Mouse (Mus musculus) megakaryocyte-erythroid progenitor cell, adult 5-6 weeks (primary cell): ENCODE measurements around the gene Bpnt1. TPM values are rescaled to one million over a fixed set of nuclear protein-coding genes. Genes with fewer than 3 reads are reported as not detected.

ENCODE experiments used
- ATAC-seq: replicated peaks from 2 replicates; pipeline ENCODE4 v1.8.0; 2016; ENCODE audit warnings: mild to moderate bottlenecking, inconsistent platforms; ENCODE audit not compliant: severe bottlenecking, poor library complexity, low FRiP score, low TSS enrichment
- total RNA-seq, 2 experiments: library from RNA; stranded (forward) in 1 of 2; stranded (reverse) in 1 of 2; fragments of 200-1000, 215-1000 nt in 1 of 2; fragments of >200 nt in 1 of 2; fragmentation: Nextera tagmentation in 1 of 2; gene quantifications; 2 replicates each; pipeline ENCODE4 v1.2.3; 2014 to 2017

Bpnt1 gene
- total RNA-seq, 2 experiments from 2014 or later: 8.0 to 14.2 TPM

DNA sequence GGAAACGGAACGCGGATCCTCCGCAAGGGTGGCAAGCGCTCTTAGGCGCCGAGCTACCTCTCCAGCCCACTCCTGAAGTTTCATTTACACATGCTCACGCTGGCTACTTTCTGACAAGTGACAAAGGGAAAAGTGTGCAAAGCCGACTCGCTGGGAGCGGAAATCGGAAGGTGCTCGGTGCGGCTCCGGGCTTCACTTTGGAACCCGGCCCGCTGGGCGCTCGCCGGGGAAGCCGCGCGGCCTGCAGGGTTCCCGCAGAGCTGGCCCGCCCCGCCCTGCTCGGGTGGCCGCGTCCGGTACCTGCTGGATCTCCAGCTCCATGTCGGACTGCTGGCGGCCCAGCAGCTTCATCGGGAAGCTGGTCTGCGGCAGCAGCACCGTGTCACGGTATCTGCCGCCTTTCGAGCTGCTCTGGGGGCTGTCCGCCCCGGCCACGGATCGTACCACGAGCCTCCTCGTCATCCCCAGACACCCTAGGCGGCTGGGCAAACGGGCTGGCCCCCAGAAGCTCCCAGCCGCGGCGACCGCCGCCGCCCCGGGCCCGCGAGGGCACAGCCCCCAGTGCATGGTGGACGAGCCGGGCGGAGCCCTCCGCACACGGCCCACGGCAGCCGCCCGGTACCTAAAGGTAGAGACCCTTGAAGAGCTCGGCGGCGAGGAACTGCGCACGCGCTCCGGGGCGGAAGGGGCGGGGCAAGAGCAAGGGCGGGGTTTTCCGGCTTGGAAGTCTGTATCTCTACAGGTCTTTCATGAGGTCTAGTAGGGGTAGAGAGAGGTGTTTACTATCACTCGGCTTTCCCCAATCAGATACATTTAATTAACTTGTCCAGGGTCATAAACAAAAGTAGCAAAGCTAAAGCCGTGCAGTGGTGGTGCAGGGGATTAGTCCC lies 3.0 kb upstream of the Bpnt1 start, which contains the start of gene Iars2:
TSS of gene Iars2 (minus strand) at position 676 of the 890 bp plus-strand sequence.
- ATAC-seq: peak; percentile 74

DNA sequence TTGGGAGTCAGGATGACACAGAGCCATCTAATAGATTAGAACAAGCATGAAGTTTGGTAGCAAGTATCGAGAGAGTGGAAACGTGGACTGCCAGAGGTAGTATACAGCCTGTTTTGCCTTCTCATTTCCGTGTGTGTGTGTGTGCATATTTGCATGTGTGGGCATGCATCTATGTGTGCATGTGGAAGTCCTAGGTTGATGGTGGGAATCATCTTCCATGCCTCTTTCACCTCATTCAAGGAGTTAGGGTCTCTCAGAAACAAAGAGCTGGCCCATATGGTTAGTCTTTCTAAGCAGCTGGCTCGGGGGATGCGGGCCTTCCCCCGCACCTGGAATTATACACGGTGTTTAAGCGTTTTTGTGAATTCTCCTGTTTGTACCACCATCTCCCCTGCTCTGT lies 2.1 kb upstream of the Bpnt1 start:
- no peak for ATAC-seq

DNA sequence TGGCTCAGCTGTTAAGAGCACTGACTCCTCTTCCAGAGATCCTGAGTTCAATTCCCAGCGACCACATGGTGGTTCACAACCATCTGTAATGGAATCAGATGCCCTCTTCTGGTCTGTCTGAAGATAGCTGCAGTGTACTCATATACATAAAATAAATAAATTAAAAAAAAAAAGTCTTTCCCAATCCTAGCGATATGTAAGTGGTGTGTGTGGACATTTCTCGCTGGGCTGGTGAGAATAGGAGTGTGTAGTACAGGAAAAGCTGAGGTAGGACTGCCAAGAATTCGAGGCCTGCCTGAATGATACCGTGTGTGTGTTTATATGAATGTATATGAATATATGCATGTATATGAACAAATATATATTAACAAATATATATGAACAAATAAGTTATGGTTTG lies 585 bp upstream of the Bpnt1 start:
- no peak for ATAC-seq

DNA sequence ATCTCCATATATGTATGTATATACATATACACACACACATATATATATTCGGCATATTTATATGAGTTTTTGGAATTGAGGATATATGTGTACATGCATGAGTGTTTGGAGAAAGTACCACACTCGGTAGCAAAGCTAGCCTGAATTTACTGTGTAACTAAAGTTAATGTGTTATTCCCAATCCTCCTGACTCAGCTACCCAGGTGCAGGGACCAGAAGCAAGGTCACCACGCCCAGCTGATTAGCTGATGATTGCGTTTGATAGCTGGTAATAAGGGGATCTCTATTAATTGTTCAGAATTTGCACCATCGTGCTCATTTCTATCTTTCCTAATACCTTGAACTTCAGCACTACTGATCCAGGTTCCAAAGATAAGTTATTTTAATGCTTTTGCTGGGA lies 1.7 kb downstream of the Bpnt1 start:
- ATAC-seq: no peak

DNA sequence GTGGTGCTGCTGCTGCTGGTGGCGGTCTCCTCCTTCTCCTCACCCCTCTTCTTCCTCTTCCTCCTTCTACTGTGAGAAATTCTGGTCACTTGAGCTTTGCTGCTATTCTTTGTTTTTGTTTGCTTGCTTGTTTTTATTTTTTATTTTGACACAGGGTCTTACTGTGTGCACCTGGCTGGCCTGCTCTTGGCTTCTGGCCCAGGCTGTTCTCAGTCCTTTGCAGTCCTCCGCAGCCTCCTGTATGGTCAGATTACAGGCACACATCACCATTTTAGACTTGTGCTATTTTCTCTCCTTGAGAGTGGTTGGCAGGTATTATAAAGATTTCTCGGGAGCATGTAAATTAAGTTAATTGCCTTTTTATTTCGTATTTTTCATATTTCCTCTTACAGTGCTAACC lies 2.2 kb downstream of the Bpnt1 start:
- no peak for ATAC-seq

DNA sequence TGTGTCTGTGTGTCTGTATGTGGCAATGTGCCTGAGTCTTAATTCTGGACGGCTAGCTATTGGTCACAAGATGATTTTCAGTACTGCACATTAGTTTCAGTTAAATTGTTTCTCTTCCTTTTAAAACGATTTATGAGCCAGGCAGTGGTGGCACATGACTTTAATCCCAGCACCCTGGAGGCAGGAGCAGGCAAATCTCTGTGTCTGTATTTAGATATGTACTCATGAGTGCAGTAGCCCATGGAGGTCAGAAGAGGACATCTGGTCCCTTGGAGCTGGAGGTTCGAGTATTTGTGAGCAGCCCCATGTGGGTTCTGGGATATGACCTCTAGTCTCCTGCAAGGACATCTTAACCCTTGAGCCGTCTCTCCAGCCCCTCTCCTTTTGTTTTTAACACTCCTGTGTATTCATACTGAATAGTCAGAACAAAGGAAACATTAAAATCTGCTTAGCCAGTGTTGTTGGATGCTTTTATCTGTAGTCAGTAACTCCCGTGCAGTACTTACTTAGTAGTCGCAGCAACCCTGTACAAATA lies 3.3 kb downstream of the Bpnt1 start:
- ATAC-seq: no peak

DNA sequence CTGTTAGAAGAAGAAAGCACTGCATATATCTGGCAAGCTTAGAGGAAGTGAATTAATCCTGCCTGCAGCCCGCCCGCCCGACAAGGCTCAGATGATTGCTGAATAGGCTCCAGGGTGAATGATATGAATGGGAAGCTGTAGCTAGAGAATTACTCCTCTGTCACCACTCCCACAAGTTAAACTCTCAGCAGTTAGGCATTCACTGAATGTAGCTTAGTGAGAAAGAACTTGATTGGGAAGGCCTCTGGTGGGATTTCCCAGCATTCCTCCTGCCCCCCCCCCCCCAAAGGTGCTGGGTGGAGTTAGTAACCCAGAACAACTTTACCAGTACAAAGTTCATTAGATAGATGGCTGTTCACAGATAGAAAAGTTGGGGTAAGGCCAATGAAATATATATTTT lies 4.6 kb downstream of the Bpnt1 start:
- no peak for ATAC-seq

DNA sequence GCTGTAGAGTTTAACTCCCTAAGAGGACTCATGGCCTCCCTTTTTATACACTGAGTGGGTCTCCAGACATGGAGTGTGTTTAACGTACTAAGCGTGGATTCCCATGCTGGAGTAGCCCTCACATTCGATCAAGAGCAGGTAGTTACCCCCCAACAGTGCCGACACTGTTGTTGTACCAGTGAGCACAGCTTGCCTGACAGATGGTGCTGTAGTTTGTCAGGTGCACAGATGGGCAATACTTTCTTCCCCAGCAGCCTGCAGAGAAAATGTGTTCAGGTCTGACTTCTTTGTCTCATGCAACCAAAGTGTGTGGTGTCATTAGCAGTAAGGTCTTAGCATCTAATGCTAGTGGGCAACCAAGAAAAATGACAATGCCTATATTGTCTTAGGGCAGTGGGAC lies 10.5 kb downstream of the Bpnt1 start:
- ATAC-seq: no peak

DNA sequence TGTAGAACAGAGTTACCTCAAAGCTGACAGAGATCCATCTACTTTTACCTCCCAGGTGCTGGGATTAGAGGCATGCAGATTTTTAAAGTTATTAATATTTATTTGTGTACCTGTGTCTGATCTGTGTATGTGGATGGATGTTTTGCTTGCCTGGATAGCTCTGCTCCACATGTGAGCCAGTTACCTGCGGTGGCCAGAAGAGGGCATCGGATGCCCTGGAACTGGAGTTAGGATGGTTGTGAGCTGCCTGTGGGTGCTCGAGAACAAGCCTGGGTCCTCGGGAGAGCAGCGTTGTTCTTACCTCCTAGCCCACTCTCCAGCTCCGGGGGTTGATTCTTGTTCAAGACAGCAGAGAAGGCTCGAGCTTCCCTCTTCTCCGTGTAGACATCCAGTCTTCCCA lies 11.5 kb downstream of the Bpnt1 start:
- ATAC-seq: peak; percentile 66

DNA sequence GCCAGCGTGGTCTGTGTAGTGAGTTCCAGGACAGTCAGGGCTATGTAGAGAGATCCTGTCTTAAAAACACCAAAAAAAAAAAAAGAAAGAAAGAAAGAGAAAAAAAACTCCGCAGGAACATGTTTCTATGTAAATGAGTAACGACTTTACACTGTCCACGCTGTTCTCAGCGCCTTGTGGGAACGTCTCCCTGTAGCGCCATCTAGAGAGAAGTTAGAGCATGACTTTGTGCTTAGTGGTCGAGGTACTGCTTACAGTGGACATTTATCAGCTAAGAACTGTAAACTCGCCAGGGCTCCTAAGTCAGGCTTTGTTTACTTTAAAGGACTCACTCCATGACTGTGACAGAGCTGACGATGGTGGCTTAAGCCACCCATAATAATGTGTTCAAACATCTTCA lies 14.2 kb downstream of the Bpnt1 start:
- peak; percentile 59 for ATAC-seq

DNA sequence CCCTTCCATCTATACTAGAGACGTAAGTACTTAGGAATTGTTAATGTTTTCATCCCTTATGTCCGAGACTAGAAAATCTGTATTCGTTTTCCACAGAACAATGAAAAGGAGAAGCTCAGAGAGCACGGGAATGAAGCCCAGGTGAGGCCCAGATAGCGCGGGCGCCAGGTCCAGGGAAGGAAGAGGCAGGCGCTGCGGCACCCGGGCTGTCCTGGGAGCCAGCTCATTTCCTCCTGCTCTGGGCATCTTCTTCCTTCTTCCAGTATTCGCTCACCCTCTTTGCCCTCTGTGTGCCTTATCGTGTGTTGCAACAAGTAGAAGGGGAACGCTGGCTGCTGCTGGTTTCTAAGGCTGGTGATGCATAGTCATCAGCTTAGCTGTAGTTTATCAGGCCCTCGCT lies 17.8 kb downstream of the Bpnt1 start:
- ATAC-seq: no peak

DNA sequence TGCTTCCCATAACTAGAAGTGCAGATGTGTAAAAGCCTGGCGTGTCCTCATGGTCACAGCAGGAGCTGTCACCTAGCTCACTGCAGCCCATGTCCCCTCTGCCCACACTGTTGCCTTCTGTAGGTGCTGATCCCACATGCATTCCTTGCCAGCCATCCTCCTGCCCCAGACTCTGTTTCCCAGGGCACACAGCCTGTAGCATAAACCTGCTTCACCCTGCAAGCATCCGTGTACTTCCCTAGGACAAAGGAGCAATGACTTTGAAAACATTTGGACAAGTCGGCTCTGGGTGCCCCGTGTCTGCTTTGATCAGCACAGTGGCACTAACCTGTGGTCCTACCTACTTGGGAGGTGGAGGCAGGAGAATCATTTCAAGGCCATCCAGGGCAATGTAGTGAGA lies 18.7 kb downstream of the Bpnt1 start:
- ATAC-seq: no peak

DNA sequence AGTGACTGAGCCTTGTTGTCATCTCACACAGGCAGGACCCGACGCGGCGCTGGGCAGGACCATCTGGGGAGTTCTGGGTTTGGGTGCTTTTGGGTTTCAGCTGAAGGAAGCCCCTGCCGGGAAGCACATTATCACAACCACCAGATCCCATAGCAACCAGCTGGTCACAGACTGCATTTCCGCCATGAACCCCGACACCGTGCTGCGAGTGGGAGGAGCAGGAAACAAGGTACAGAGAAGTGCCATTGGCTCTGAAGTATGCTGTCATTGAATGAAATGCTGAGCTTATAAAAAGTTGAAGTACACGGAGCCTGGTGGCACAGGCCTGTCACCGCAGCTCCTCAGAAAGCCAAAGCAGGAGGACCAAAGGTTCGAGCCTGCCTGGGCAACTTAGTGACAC lies 20.2 kb downstream of the Bpnt1 start:
- peak; percentile 89 for ATAC-seq

DNA sequence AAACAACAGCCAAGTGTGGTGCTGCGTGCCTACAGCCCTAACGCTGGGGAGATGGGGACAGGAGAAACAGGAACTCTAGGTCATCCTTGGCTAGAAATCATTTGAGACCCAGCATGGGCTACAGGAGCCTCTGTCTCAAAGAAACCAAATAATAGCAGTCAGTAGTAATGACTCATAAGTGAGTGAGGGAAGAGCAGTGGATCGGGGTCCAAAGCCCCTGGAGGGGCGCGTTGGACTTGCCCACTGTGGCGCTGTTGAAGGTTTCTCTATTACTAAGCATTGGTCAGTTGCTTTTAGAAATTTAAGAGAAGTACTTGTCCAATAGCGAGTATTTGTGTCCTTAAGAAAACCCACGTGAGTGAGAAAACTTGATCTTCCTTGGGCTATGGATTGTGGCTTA lies 21.4 kb downstream of the Bpnt1 start:
- ATAC-seq: no peak

DNA sequence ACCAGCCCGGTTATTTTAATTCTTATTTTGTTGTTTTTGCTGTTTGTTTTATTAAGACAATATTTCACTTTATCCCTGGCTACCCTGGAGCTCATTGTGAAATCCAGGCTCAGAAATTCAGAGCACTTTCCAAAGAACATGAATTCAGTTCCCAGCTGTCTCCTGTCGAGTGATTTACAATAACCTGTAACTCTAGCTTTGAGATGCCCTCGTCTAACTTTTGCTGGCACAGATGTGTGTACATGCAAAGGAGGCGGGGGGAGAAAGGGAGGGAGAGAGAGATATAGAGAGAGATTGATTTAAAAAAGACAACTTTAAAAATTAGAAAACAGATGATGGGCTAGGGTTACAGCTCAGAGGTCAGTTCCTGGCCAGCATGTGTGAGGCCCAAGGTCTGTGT lies 22.8 kb downstream of the Bpnt1 start:
- ATAC-seq: no peak

DNA sequence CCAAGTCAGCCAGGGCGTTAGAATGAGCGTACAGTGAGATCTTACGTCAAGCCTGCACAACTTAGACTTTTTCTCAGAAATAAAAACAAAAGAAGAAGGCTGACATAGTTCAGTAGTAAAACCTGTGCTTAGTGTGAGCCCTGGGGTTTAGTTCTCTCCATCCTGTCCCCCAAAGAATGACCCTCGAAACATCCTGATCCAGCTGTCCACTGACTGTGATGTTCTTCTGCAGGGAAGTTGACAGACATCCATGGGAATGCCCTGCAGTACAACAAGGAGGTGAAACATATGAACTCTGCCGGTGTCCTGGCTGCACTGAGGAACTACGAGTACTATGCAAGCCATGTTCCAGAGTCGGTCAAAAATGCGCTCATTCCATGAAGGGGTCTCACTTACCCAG lies 24.3 kb downstream of the Bpnt1 start:
- no peak for ATAC-seq

DNA sequence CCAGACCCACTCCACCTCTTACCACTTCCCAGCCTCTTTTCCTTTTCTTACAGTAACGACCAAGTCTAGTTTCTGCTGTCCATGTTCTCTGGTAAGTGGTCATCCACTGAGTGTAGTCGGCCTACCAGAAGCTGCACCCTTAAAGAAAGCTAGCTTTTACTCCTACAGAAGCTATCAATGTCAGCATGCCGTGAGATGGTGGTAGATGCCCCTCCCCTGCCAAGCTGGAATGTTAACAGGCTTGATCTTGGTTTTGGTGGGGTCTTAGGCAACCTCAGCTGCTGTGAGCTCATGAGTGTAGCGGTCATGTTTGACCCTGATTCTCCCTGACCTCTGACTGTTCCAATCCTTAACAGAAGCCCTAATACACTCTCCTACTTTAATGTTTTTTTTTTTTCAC lies 26.3 kb downstream of the Bpnt1 start:
- ATAC-seq: no peak

DNA sequence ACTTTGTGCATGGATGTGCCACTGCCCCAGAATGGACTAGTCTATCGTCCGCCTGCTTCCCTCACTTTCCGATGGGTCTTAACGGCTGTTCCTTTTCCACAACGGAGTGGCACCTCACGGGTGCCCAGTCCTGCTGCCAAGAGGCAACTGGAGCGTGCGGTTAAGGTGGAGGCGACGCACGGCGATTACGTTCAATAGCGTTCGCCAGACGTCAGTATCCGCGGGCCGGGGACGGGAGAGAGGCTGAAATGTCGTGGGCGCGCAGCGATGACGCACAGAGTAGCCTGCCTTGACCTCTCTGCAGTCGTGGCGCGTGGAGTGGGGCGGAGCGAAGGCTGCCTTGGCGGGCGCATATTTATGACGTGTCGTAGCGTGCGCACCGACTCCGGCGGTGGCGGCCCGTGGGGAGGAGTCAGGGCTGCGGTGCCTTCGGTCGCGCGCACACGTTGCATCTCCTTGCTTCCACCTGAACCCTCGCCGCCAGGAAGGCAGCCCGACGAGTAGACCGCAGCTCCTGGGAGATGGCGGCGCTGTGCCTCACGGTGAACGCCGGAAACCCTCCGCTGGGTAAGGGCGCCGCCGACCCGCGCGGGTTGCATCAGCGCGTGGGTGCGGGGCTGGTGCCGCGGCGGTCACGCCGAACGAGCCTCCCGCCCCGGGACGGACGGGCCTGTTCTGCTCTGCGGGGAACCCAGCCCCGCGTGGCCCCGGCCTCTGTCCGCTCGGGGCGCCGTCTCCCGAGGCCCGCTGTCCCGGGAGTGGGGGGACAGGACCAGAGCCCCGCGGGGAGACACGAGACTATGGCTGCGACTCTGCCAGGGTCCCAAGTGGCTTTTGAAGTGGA lies 30.9 kb downstream of the Bpnt1 start, which contains the start of gene Eprs:
TSS of gene Eprs (plus strand) at position 368 of the 844 bp plus-strand sequence.
- ATAC-seq: peak; percentile 89

DNA sequence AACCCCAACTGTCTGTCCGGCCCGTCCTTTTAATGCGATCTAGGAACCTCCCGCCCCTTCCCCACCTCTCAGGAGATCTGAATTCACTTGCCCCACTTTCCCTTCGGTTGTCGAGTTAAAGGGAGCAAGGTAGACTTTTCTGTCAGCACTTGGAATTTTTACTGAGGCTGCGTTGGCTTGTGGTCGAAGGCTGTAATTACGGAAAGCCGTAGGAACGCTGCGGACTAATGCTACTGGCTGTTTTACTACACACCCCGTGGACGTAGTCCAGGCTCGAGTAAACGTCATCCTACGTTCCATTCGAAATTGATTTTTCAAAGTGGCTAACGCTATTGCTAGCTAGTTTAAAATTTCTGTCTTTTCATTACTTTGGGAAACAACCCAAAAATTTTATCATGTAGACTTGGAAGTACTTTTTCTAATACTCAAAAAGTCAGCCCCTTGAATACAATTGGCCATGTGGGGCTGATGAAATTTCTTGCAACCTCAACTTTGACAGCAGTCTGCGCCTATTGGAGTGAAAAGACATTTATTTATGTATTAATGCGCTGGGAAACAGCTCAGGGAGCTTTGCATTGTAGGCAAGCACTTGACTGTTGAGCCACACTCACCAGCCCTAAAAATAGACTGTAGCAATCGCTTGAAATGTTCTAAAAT lies 31.7 kb downstream of the Bpnt1 start:
- peak; percentile 73 for ATAC-seq

DNA sequence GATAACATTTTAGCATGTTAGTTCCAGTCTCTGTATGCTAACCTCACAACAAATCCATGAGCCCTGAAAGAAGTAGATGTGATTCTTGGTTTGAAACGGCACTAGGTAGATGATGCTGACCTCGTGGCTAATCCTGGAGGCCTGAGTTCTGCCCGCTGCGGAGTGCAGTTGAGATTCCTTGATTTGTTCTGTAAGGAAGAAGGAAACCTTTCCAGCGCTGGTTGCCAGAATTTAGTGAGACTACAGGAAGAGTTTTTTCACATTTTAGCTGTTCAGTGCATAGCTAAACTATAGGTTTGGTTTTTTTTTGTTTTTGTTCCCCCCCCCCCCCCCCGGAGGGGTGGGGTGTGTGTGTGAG lies 32.2 kb downstream of the Bpnt1 start:
- no peak for ATAC-seq
